Mouse (Mus musculus) gastrocnemius, postnatal 4 days (tissue): ENCODE results near the gene Enpp1. TPM values are rescaled to one million over a fixed set of nuclear protein-coding genes. Genes with fewer than 3 reads are reported as not detected.

Source experiments
- DNase-seq, 2 experiments: peaks; one replicate each; pipeline ENCODE4 v3.0.0; 2021 to 2022; ENCODE audit warnings: low spot score in 2 of 2, mixed read lengths in 2 of 2
- total RNA-seq, 2 experiments: library from RNA; stranded (reverse); gene quantifications; 2 replicates each; pipeline ENCODE4 v1.2.3; 2021

Enpp1 gene
- total RNA-seq, 2 experiments from 2014 or later = 8.0 to 9.7 TPM

- no peak for DNase-seq
These were observed 405 bp upstream of the Enpp1 start for GRCm38 (mm10) chr10:24712367-24712761.

DNA sequence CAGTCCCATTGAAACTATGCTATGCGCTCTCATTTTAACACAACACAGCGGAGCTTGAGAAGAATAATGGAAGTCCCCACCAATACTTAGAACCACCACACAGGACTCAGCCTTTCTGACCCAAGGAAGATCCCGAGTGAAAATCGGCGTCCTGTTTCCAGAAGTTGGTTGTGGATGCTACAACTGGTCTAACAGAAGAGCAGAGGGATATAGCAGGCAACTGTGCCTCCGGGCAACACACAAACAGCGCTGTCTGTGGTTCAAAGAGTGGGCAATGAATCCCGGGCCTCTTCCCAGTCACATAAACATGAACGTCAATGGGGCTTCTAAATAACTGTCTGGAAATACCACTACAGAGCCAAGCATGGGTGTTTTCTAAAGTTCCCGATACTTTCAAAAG is 888 bp downstream of the Enpp1 start:
- no peak for DNase-seq

GRCm38 (mm10) chr10:24710361-24710760 is 1.6 kb downstream of the Enpp1 start:
- DNase-seq = no peak

DNA sequence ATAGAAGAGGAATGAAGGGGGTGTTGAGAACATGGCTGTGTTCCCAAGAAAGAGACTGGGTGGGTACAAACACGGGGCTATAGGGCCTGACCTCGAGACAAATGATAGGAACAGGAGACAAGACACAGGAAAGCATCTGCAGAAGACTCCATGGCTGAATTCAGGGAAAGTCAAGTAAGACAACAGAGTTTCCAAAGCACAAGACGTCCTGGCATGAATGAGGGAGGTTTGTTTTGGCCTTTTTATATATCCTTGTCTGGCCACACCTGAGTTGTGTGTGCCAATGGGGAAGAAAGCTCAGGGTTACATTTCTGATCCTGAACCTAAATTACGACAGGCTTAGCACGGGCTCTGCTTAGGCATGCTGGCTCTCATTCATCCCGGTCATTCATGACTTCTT is 4.2 kb downstream of the Enpp1 start:
- no peak for DNase-seq

- DNase-seq = no peak
These were observed 5.4 kb downstream of the Enpp1 start for GRCm38 (mm10) chr10:24706431-24707140.

DNA sequence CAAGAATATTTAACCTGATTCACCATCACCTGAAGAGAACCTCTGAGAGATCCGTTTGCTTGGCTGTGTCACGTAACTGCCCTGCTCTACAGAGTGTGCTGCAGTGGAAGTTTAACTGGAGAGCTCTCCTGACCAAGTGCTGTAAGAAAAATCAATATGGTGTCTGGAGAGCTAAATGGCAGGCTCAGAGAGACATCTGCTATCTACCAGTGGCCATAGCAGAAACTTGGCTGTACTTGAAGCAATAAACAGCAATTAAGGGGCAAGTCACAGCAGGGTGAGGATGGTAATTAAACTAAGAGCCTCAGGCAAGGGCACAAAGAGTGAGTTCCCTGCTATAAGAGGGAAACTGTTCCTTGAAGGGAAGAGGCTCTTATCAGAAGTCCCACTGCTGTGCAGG is 9.3 kb downstream of the Enpp1 start:
- DNase-seq = no peak

DNA sequence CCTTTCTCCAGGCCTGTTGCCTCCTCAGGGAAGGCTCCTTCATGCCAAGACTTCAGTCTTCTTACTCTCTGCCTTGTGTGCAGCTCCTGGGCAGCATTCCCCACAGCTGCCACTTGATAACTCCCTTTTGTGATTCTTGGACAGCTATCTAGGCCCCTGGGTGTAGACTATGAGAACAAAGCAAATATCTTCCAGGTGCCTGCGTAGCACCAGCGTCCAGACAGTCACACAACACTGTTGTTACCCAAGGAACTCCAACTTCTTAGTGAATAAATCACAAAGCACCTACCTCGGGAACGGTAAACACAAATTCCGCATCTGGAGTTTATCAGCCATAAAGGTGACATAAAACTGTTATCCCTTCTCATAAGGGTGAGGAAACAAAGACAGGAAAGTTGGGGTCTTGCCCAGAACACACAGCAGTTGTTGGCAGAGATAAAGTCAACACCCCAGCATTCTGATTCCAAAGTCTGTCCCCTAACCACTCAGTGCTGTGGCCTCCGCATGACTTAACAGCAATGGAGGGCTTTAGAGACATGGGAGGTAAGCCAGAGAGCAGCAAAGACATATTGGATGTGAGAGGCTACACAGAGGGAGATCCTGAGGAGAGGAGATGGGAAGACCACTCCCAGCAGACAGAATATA is 13.7 kb downstream of the Enpp1 start:
- DNase-seq = no peak

DNA sequence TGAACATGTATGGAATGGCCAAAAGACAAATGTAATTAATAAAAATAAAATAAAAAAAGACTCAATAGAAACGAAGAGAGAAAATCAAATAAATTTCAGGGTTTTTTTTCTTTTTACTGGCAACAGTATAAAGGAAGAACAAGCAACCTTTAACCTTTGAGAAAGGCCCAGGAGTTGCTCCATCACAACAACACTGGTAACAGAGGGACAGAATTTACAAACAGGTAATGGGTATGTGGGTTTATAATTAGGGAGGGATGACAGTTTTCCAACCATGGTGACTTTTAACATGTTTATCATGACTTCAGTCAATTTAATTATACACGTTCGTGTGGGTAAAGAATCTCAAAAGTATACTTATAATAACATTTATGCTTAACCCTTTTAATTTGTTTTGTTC is 15.2 kb downstream of the Enpp1 start:
- DNase-seq = no peak

DNA sequence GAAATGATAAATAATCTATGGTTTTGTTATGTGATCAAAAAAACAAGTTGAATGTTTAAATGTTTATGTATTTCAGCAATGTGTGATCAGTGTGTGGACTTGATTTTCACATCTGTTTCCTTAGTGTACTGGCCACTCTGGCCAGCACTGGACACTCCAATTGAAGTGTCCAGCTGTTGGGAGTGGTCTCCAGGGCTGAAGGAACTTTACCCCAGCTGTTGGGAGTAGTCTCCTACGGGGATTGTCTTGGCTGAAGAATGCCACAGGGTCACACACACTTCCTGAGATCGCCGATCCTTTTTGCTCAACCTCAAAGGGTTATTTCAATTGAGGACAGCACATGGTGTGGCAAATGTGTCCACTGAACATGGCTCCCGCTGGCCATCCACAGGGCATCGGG is 16.2 kb downstream of the Enpp1 start:
- no peak for DNase-seq

GRCm38 (mm10) chr10:24682518-24683104 is 29.3 kb downstream of the Enpp1 start:
- no peak for DNase-seq

- DNase-seq = no peak
These were observed 34.3 kb downstream of the Enpp1 start for GRCm38 (mm10) chr10:24677681-24678080.

DNA sequence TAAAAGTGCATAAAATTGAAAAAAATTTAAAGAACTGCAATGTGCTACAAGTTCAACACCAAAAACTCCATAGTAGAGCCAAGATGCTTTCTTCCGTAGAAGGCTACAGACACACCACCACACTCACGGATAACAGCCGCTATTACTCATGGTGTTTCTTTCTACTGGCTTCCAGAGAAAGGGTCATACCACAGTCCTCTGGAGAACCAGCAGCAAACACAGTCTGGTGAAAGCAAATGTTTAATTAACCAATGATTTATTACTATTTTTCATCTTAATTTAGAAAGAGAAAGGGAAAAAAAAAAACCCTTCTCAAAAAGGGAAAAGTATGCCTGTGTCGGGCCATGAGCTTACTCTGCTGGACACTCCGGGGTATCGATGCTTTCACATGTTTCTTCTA is 37.7 kb downstream of the Enpp1 start:
- DNase-seq = no peak

- DNase-seq = no peak
These were observed 39.0 kb downstream of the Enpp1 start for GRCm38 (mm10) chr10:24672948-24673347.

DNA sequence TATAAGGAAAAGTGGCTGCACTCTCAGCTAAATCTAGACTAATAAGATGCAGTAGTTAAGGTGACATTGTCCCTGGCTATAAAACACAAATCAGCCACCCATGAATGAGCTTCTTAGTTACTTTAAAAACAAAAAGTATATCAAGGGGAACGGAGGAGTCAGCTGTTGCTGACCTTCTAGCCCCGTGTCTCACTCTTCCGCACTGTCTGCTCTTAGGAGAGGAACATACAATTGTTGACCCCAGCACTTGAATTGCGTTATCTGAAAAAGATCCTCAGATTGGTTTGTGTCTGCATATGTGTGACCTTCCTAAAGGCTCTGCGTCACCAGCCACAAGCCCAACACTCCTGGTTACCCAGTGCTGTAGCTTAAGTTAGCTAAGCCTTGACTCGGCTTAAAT is 41.4 kb downstream of the Enpp1 start:
- no peak for DNase-seq

DNA sequence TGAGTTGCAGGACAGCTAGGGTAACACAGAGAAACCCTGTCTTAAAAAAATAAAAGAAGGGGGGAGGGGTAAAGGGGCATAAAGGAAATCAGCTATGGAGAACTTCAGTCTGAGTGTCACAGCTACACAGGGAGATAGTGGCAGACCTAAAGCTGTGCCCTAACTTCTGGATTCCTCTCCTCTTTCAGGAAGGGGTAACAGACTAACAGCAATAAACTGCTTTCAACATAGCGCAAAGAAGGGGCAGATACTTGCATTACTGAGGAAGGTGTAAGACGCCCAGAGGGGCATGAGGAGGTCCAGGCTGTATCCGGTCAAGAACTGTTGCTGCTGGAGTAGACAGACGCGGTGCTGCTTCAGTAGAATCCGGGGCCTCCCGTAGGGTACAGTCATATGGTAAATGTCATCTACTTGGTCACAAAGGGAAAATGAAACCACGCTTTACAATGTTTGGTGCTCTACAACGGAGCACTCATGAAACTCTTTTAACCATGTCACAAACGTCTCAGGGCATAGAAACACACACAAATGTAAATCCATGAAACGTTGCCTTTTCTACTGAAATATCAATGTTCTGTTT is 60.9 kb downstream of the Enpp1 start:
- no peak for DNase-seq

DNA sequence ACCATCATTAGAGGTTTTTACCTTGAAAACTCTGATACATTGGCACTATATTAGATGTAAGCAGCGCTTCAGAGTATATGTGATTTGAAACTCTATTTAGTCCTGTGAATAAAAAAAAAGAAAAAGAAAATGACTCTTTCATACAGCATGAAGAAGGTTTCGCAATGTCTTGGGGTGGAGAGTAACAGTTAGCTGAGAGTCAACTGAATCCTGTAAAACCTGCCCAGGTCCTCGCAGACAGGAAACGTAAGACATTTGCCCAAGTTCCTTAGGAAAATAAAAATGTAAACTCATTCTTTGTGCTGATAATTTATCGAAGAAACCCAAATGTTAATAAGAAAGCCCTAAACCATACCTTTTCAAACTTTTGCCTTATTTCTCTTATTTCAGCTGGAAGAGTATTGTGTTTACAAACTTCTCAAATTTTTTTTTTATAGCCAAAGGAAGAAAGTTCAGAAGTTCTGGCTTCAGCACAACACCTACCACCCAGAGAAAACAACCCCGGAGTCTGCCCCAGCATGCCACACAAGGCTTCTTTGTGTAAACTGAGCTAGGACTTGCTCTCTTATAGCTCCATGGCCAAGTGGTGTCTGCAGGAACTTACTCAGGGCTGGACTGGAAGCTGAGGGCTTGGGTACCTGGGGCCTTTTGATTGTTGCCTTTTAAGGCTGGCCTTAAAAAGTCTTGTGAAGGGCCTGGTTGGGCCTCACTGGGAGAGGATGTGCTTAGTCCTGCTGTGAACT is 63.8 kb downstream of the Enpp1 start:
- DNase-seq = no peak

GRCm38 (mm10) chr10:24645169-24645568 is 66.8 kb downstream of the Enpp1 start:
- DNase-seq = no peak

- DNase-seq = no peak
These were observed 69.0 kb downstream of the Enpp1 start for GRCm38 (mm10) chr10:24642796-24643580.

GRCm38 (mm10) chr10:24641416-24642140 is 70.4 kb downstream of the Enpp1 start:
- no peak for DNase-seq
